Mouse (Mus musculus) mouse embryonic stem cell (cell line): ENCODE results near the gene Fuz.

Source experiments
- in situ Hi-C, 2 experiments: fragments of 300-500 bp; cut with MboI; formaldehyde crosslinking; loops; 1 replicate in 1 of 2; 3 replicates in 1 of 2; pipeline ENCODE4 v1.14.3; 2019 to 2020; ENCODE audit warnings: low sequenced_read_pairs in 2 of 2, low pct_unique_long_range_greater_than_20kb in 1 of 2, mixed read lengths in 1 of 2; ENCODE audit not compliant: unreplicated experiment in 1 of 2

Gene Fuz

DNA sequence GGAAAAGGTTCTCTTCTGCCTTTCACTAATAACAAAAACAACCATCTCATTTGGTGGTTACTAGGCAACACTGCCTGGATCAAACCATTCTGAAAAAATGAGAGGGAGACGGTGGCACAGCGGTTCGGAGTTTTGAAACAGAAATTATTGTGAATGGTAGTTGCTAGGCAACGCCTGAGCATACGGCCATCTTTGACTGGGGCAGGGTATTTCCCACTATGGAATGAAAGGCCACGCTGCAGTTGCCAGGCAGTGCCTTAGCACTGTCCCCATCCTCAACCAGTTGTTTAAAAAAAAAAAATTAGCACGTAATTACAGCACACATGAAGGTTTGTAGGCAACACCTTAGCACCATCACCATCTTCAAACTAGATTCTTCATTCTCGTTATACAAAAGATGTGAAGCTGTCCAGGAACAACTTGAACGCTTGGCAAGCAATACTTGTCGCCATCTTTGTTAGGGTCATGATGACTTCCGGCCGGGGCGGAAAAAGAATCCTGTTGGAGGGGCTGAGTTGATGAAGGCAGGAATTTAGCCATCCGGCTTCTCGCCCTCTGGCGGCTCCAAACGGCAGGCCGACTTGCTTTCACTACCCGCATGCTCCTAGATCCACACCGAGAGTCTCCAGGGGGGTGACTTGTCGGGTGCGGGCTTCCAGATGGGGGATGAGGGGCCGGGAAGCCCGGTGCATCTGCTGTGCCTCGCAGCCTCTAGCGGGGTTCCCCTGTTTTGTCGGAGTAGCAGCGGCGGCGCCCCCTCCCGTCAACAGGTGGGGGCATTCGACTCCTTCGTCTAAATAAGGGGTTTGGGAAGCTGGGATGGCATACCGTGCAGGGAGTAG is at the start of gene Fuz:
Fuz (plus strand) TSS at position 487 of the 842 bp plus-strand sequence.
- in situ Hi-C loops, result no loop called here

DNA sequence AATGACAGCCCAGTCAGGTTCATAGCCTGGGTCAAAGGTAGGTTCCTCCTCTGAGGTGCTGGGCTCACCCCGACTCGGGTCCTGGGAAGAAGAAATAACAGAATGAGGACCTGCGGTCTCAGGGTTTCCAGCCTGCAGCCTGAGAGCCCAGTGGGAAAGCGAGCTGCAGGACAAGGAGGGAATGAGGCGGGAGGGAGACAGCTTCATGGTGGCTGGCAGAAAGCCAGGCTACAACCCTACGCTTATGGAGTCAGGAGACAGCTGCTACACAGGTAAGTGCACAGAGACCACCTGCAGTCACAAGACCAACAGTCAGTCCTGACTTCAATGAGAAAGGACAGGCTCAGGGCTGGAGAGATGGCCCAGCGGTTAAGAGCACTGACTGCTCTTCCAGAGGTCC is 49.1 kb upstream of the Fuz start:
- in situ Hi-C loops, result no loop called here

DNA sequence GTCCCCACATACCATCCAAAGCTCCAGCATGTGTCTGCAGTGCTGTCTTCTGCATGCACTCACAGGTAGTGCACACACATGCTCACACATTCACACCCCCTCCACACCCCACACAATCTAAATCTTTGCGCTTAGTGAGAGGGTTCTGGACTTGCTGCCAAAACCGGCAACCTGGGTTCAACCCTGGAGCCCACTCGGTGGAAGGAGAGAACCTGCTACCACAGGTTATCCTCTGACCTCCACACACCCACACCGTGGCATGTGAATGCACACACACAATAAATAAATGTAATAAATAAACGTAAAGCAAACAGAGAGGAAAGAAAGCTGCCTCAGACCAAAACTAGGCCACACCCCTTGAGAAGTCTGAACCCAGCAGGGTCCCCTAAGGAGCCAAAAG is 48.1 kb upstream of the Fuz start:
- in situ Hi-C loops, result no loop called here

DNA sequence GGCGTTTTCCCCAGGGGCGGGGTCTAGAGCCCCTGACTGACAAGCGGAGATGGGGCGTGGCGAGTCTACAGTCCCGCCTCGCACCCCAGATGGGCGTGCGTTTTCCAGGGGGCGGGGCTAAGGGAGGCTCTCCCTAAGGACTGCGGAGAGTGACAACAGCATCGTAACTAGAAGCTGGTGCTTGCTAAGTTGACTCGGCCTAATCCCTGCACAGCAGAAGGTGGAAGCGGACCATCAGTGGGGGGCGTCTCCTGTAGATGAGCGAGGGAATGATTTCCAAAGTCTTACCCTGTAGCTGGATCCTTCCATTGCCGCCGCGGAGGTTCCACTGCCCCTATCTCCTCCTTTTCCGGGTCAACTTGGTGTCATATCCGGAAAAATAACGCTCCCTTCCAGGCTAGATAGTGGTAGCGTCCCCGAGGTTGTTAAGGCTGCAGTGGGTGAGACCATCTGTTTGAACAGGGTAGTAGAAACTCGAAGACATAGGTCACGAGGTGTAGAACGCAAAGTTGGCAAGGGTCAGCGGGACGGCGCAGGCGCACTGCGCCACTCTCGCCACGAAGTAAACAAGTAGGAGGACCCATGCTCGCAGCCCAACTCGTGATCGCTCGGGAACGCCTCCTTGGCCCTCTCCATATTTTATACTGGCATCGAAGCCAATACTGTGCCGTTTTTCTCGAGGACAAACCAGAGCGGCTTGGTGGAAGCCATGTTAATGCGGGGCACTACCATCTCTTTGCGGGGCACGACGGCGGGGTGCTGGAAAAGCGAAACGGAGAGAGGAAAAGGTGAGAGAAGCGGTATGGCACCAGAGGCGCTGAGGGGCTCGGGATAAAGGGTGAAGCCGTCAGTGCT is 47.1 kb upstream of the Fuz start, which contains the start of the genes Akt1s1 and Tbc1d17:
Akt1s1 (plus strand) TSS at position 431 of the 855 bp plus-strand sequence.
Tbc1d17 (minus strand) TSS at position 519 of the 855 bp plus-strand sequence.
- in situ Hi-C loops, result no loop called here

DNA sequence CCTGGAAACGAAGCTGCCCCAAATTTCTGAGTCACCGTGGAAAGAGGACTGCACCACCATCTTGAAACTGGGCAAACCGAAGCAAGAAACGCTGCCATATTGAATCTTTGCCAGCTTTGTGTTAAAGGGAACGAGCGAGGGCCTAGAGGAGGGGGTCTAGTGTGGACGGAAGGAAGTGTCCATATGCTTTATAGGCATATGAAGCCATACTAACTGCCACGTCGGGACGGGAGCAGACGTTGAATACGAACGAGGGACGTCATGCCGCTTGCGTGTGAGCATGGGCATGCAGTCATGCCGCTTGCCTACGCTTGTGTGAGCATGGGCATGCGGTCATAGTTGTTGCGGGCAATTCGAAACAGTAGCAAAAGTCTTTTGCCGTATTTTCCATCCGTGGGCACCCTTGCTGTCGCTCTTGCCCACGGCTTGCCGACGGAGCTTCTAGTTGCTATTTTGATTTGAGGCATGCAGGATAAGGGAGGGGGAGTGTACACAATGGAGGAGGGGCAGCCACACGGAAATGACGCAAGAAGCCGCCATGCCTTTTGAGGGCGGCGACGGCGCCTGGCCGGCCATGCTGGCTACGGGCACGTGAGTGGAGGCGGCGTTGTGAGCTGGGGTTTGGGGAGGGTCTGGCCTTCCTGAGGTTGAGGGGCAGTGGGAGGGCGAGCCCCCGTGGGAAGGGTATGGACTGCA is 46.3 kb upstream of the Fuz start:
- in situ Hi-C loops, result loop anchor here in 1 of 2 experiments (10.0 kb wide), 1 partner anchor 295 kb away; the partner anchor contains the start of gene Nr1h2

DNA sequence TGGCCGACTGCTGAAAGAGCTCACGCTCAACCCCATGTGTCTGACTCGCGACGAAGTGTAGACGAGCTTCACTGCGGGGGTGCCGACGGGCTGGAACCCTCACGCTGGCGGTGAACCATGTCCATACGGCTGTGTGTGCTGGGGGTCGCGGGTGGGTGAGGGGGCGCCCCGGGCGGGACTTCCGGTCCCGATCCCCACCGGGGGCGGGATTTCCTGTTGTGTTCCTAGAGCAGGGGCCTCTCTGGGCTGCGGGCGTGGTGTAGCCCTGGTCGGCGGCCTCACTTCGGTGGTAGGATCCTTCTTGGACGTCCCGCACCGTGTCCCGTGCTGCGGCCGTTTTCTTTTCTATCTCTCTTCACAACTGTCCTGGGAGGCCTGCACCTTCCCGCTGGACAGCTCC is 45.7 kb upstream of the Fuz start:
- in situ Hi-C loops, result loop anchor here in 1 of 2 experiments (10.0 kb wide), 1 partner anchor 295 kb away; the partner anchor contains the start of gene Nr1h2

DNA sequence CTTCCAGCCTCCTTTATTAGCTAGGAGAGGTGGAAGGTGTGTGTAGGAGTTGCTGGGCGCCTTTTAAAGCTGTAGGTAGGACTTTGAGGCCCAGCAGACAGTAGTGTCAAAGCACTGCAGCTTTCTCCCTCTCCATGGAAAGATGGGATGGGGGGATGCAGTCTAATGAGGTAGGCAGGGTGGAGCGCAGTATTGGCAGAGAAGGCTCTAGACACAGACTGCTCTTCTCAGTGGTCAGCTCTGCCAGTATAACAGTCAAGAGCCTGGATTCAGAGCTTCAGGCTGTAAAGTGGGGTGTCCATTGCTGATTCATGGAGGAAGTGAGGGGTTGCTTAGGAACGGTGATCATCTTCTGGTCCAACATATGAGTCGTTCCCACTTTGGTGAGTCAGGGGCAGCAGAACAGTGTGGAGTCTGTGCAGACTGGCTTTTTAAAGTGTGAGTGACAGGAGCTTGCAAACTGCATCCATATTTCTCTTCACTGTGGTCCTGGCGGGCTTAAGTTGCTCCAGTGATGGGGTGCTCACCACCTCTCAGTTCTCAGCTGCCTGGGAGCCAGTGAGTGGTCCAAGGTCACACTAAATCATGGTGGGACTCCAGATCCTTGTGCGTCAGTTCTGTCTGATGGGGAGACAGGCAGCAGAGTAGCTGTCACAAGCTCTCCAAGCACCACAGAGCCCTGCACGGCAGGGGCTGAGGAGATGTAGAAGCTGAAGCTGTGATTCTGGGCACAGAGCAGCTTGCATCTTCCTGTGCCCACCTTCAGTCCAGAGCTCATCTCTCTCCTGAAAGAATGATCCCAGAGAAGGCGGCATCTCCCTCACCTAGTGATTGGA is 44.9 kb upstream of the Fuz start:
- in situ Hi-C loops, result loop anchor here in 1 of 2 experiments (10.0 kb wide), 1 partner anchor 296 kb away; the partner anchor contains the start of gene Nr1h2

DNA sequence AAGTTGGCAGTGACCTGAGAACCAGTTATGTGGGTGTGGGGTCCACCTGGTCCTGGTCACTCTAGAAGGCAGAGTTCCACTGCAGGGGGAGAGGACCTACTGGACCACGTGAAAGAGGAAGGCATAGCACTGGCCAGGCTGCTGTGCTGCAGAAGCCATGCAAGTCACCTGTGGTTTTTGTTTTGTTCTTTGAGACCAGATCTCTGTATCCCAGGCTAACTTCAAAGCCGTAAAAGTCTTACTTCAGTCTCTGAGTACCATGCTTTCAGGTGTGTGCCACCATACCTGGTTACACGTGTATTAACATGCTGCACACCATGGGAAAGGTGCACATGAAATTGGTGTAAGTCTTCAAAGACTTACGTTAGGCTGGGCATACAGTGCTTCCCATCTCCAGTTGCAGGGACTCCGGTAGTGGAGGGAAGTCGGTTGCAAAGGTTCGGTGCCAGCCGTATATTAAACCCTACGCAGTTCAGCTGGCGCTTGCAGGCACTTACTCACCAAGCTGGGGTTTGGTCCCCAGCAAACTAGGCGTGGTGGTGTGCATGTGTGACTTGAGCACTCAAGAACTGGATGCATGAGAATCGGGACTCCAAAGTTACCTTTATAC is 44.1 kb upstream of the Fuz start:
- in situ Hi-C loops, result loop anchor here in 1 of 2 experiments (10.0 kb wide), 1 partner anchor 297 kb away; the partner anchor contains the start of gene Nr1h2

DNA sequence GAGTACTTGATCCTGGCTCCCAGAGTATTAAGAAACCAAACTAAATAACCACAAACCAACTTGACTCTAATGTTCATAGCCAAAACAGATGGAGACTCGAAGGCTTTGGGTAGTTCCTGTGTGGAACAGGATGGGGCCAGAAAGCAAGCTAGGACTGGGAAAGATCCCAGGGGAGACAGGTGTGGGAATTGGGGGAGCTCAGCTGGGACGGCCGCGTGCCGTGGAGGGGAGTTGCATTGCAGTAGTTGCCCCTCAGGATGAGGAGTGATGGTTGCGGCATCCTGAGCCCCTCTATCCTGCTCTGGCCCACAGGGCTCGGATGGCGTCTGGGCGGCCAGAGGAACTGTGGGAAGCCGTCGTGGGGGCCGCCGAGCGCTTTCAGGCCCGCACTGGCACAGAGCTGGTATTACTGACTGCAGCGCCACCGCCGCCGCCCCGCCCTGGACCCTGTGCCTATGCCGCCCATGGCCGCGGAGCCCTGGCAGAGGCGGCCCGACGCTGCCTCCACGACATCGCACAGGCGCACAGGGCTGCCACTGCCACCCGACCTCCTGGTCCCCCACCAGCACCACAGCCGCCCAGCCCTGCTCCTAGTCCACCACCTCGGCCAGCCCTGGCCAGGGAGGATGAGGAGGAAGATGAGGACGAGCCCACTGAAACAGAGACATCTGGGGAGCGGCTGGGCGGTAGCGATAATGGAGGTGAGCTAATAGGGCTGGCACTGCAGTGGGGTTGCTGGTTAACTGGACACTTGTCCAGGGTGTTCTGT is 43.4 kb upstream of the Fuz start:
- in situ Hi-C loops, result loop anchor here in 1 of 2 experiments (10.0 kb wide), 1 partner anchor 298 kb away; the partner anchor contains the start of gene Nr1h2

DNA sequence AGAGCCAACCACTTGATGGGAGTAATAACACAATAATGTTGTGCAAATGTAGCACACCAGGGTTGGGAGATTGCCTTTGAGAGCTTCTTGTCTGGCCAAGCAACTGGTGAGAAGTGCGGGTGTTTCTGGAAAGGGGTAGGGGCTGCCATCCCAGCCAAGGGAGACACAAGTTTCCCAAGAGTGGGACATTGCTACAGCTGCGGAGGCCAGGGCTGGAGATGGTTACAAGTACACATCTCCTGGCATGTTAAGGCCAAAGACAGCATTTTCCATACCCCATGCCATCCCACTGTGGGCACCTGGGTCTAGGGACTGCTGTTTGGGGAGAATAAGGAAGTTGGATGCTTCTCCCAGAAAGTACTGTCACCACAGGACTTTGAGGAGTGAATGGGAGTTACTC is 42.8 kb upstream of the Fuz start:
- in situ Hi-C loops, result loop anchor here in 1 of 2 experiments (10.0 kb wide), 1 partner anchor 298 kb away; the partner anchor contains the start of gene Nr1h2

DNA sequence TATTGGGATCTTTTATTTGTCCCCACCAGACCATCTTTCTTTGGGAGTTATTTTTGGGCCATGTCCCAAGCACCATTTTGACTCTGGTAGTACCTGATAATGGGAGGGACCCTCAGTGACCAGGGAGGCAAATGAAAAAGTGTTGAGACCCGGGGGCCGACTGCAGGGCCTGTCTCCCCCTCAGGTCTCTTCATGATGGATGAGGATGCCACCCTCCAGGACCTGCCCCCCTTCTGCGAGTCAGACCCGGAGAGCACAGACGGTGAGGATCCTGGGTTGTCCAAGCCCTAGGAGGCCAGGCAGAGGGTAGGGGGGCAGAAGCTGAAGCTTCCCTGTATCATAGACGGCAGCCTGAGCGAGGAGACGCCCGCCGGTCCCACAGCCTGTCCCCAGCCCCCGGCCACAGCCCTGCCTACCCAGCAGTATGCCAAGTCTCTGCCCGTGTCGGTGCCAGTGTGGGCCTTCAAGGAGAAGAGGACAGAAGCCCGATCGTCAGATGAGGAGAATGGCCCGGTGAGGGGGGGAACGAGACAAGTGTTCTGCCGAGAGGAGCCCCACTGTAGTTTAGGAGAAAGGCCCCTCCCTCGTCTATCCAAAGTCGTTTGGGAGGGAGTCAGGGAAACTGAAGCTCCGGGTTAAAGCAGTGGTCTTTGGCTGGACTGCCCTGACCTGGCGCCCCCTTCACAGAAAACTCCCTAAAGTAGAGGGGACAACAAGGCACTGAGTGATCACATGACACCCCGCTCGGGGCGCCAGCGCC is 42.1 kb upstream of the Fuz start:
- in situ Hi-C loops, result loop anchor here in 1 of 2 experiments (10.0 kb wide), 1 partner anchor 299 kb away; the partner anchor contains the start of gene Nr1h2

DNA sequence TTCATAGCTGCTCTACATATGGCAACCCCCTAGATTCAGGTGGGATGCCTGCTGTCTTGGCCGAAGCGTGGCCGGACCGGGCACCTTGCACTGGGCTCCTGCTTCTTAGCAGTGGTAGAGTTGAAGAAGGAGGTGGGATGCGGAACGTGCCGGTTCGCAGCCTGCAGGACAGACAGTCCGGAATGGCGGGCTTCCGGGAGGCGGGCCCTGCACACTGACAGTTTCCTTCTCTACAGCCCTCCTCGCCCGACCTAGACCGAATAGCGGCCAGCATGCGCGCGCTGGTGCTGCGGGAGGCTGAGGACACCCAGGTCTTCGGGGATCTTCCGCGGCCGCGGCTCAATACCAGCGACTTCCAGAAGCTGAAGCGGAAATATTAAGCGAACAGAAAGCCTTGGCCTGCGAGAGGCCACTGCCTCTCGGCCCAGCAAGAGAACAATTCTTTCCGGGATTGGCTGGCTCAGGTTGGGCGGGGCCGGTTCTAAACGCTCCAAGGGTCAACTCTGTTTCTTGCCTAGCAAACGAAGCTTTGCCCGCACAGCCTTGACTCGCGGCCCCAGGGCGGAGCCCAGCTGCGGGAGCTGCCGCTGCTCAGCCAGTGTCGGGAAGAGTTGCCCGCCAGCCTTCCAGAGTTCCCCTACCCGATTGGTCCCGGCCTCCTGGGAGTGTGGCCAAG is 41.4 kb upstream of the Fuz start:
- in situ Hi-C loops, result loop anchor here in 1 of 2 experiments (10.0 kb wide), 1 partner anchor 300 kb away; the partner anchor contains the start of gene Nr1h2

DNA sequence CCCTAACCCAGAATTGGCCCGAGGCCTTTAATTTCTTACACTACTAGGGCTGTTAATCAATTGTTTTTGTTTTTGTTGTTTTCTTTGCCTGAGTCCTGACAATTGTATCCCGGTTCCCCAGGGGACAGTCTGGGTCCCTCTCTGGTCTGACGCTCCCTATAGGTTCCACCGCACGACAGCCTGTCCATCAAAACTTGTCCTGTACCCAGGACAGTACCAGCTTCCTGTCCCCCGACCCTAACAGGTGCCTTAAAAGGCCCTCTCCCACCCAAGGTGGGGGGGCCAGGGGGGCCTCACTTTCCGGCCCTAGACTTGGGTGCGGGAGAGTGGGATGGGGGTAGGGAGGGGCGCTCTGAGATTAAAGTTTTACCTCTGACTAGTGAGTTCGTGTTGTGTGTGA is 40.8 kb upstream of the Fuz start:
- in situ Hi-C loops, result loop anchor here in 1 of 2 experiments (10.0 kb wide), 1 partner anchor 300 kb away; the partner anchor contains the start of gene Nr1h2

DNA sequence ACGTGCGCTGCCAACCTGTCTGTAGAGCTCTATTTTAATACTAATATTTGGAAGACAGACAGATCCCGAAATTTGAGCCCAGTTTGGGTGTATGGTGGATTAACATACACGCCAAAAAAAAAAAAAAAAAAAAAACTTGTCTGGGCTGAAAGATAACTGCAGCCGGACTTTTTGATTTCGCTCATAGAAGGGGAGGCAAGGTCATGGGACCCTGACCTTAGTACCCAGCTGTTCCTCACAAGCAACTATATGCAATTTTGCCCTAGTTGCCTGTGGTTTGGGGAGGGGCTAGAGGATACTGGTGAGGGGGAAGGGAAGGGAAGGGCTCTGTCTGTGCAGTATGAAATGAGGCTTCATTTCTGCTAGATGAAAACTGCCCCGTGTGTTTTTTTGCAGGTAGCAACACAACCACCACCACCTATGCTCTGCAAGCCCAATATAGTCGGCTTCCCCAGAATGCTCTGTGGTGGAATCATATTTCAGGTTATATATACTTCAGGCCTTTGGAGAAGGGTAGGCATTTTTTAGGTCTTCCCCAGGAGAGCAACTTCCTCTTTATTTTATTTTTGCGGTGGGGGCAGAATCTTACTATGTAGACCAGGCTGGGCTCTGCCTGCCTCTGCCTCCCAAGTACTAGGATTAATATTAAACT is 39.5 kb upstream of the Fuz start:
- in situ Hi-C loops, result loop anchor here in 1 of 2 experiments (10.0 kb wide), 1 partner anchor 302 kb away; the partner anchor contains the start of gene Nr1h2
